Mouse (Mus musculus) testis, adult 2 months (tissue): ENCODE measurements around the gene Armc10.

ENCODE experiments used
- CTCF ChIP-seq: fragments of 200-500 bp; IDR thresholded peaks from 2 replicates; pipeline ENCODE4 v1.5.1; 2012; ENCODE audit warnings: low read depth, mild to moderate bottlenecking, inconsistent platforms, low read length, moderate library complexity; ENCODE audit not compliant: control insufficient read depth, insufficient read depth, insufficient replicate concordance
- POLR2A ChIP-seq: fragments of 200-500 bp; IDR thresholded peaks from 2 replicates; pipeline ENCODE4 v1.6.1; 2012; ENCODE audit warnings: low read depth, mild to moderate bottlenecking, inconsistent platforms, low read length, moderate library complexity; ENCODE audit not compliant: control insufficient read depth

DNA sequence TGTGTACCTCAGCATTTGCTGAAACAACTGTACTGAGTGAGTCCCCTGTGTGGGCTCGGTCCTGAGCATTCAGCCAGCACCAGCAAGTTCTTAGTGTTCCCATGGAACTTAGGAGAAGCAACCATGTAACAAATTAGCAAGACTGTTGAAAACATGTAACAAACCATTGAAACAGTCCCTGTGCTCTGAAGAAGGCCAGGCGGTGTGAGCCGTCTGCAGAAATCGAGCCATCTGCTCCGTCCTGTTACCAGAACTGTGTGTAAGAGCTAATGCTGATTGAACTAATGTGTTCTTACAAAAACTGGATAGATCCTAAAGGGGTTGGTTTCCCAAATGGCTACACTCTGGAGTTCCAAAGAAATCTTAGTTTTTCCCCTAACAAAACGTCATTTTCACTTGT is 15.2 kb downstream of the Armc10 start:
- no peak for TF ChIP-seq CTCF
- TF ChIP-seq POLR2A: no peak
